Mouse (Mus musculus) liver, adult 2 months (tissue): ENCODE data around the gene Rab11fip3. TPM values are rescaled to one million over a fixed set of nuclear protein-coding genes. Genes with fewer than 3 reads are reported as not detected.

Source experiments
- DNase-seq: peaks from one replicate; pipeline ENCODE4 v3.0.0-alpha.2; 2011; ENCODE audit warnings: low read depth, low spot score; ENCODE audit errors: extremely low read depth
- H3K27ac ChIP-seq: fragments of 200-500 bp; replicated peaks from 2 replicates; pipeline ENCODE4 v1.5.1; 2012; ENCODE audit warnings: low read depth, mild to moderate bottlenecking, control low read depth, inconsistent platforms, low read length; ENCODE audit not compliant: insufficient read depth
- H3K27me3 ChIP-seq: fragments of 200-500 bp; 2 replicates; pipeline ENCODE4 v1.6.1; 2012; ENCODE audit warnings: mild to moderate bottlenecking, moderate library complexity, low read length, inconsistent platforms; ENCODE audit not compliant: control insufficient read depth, insufficient read depth
- H3K36me3 ChIP-seq: fragments of 200-500 bp; 2 replicates; pipeline ENCODE4 v1.6.1; 2012; ENCODE audit warnings: low read length, inconsistent platforms; ENCODE audit not compliant: control insufficient read depth, insufficient read depth
- H3K4me1 ChIP-seq: fragments of 200-500 bp; 2 replicates; pipeline ENCODE4 v1.6.1; 2011; ENCODE audit warnings: low read length; ENCODE audit not compliant: control insufficient read depth, insufficient read depth
- H3K4me3 ChIP-seq: fragments of 200-500 bp; 2 replicates; pipeline ENCODE4 v1.5.1; 2011; ENCODE audit warnings: low read depth, mild to moderate bottlenecking, control low read depth, low read length, moderate library complexity; ENCODE audit not compliant: insufficient read depth
- H3K79me2 ChIP-seq: fragments of 200-500 bp; 2 replicates; pipeline ENCODE4 v1.6.1; 2012; ENCODE audit warnings: inconsistent platforms, mild to moderate bottlenecking, low read length, moderate library complexity; ENCODE audit not compliant: control insufficient read depth, insufficient read depth
- H3K9ac ChIP-seq: fragments of 200-500 bp; 2 replicates; pipeline ENCODE4 v1.6.1; 2012; ENCODE audit warnings: low read depth, mild to moderate bottlenecking, control low read depth, inconsistent platforms, low read length
- CTCF ChIP-seq: fragments of 200-500 bp; IDR thresholded peaks from 2 replicates; pipeline ENCODE4 v1.5.1; 2011; ENCODE audit warnings: low read depth, low read length, control low read depth
- POLR2A ChIP-seq: fragments of 200-500 bp; IDR thresholded peaks from 2 replicates; pipeline ENCODE4 v1.6.1; 2011; ENCODE audit warnings: low read length, control low read depth; ENCODE audit not compliant: insufficient read depth; ENCODE audit errors: extremely low read depth
- WGBS: fragments of 180-500 bp; shearing (Covaris S2); methylation state at CpG from one replicate; pipeline ENCODE4 v1.1.7; 2018; 5-methylcytosine and 5-hydroxymethylcytosine counted together
- polyA plus RNA-seq: library from polyadenylated mRNA; depleted of rRNA; stranded (reverse); fragments of >200 nt; gene quantifications from 2 replicates; pipeline ENCODE4 v1.2.3, GENCODE M21; 2012
- total RNA-seq: library from RNA; depleted of rRNA; stranded (reverse); fragments of >200 nt; gene quantifications from 2 replicates; pipeline ENCODE4 v1.2.3, GENCODE M21; 2014

The Rab11fip3 gene
- total and polyA plus RNA-seq, 2 experiments, result 4.6 to 13.2 TPM

DNA sequence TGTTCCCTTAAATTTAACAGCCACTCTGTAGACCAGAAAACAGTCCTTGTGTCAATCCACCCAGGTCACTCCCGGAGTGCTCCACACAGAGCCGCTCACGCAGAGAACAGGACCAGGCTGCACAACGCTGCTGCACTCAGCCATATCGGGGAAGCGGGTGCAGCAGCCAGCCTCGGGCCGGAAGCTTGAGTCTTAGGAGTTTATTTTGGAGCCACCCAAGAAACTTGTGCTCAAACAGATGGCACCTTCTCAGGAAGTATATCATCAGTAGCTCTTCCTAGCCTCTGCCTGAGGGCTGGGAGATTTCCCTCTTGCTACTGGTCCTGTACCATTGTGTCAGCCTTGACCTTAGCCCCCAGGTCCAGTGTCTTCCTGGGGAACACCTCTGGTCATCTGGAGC lies 12.1 kb downstream of the Rab11fip3 start:
- Histone ChIP-seq H3K27me3 (no peaks in the 10 kb centered on the region), H3K36me3 (no peaks in the 10 kb centered on the region), H3K79me2 (no peaks in the 10 kb centered on the region), H3K9ac (no peak overlapping the region), H3K4me3 (no peak overlapping the region), H3K4me1 (peaks cover 2% of the 10 kb centered on the region; the same call in 1 of the 2 replicates), H3K27ac (no peak overlapping the region)
- 93% methylated on average over 8 of the region's 8 CpGs for WGBS
- TF ChIP-seq POLR2A (no peak), CTCF (no peak)
- DNase-seq, result no peak

DNA sequence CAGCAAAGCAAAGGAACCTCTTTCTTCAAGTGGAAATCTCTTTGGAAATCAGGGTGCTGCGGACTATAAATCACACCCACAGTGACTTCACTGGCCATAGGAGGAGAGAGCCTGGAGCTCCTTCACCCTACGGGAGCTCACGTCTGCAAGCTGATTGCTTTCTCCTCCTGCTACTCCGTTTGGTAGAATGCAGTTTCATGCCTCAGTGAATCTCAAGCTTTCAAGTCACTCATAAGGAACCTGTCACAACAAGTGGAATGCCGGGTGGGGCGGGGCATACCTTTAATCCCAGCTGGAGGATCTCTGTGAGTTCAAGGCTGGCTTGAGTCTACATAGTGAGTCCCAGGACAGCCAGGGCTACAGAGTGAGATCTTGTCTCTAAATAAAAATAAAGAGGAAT lies 14.2 kb downstream of the Rab11fip3 start:
- Histone ChIP-seq H3K9ac (no peak overlapping the region), H3K79me2 (peaks cover 8% of the 10 kb centered on the region; the same call in 1 of the 2 replicates), H3K27me3 (no peaks in the 10 kb centered on the region), H3K27ac (no peak overlapping the region), H3K36me3 (no peaks in the 10 kb centered on the region), H3K4me1 (peaks cover 11% of the 10 kb centered on the region; the same call in 1 of the 2 replicates), H3K4me3 (no peak overlapping the region)
- 90% methylated on average over 6 of the region's 6 CpGs for WGBS
- TF ChIP-seq CTCF (no peak), POLR2A (no peak)
- no peak for DNase-seq

DNA sequence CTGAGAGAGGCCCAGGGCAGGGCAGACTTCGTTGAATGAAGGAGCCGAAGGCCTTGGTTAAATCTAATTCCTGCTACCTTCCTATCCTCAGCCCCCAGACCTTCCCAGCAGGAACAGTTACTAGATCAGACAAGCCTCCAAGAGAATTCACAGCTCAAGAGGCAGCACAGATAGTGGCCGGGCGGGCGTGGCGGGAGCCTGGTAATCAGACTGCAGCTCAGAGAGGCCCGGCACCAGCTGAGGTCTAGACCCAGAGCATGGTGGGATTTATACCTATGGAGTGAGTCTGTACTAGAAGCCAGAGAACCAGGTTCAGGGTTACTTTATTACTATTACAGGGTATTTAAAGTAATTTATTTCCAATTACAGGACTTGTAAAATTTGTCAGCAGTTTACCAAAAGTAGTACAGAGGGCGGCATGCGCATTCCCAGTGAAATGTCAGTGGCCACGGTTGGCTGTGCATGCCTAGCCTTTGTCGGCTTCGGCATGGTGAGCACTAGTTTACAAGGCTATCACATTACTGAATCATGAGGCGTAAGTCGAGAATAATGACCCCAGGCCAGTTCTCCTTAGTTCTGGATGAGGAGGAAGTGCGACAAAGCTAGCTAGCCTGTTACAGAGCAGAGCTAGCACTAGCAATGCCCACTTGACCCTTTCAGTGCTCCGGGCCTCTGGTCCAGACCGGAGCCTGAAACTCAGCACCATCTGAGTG lies 15.1 kb downstream of the Rab11fip3 start:
- Histone ChIP-seq H3K27me3 (no peaks in the 10 kb centered on the region), H3K4me3 (no peak overlapping the region), H3K36me3 (no peaks in the 10 kb centered on the region), H3K27ac (no peak overlapping the region), H3K79me2 (peaks cover 8% of the 10 kb centered on the region; the same call in 1 of the 2 replicates), H3K9ac (no peak overlapping the region), H3K4me1 (peaks cover 11% of the 10 kb centered on the region; the same call in 1 of the 2 replicates)
- DNase-seq, result no peak
- WGBS, result 90% methylated on average over 17 of the region's 17 CpGs
- TF ChIP-seq CTCF (no peak), POLR2A (no peak)

DNA sequence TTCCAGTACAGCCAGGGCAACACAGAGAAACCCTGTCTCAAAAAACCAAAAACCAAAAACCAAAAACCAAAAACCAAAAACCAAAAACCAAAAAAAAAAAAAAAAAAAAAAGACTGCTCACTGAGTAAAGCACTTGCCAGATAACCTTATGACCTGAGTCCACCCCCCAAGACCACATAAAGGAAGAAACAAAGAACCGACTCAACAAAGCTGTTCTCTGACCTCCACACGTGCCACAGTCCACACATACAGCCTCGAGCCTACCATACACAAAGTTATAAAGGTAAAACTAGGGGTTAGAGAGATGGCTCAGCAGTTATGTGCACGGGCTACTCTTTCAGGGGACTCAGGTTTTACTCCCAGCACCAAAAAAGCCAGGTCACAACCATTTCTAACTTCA lies 16.6 kb downstream of the Rab11fip3 start:
- H3K27ac ChIP-seq, result no peak overlapping the region
- H3K9ac ChIP-seq, result no peak overlapping the region
- no peaks in the 10 kb centered on the region for H3K27me3 ChIP-seq
- WGBS, result 61% methylated on average over 4 of the region's 4 CpGs
- no peak overlapping the region for H3K4me3 ChIP-seq
- H3K36me3 ChIP-seq, result no peaks in the 10 kb centered on the region
- peaks cover 8% of the 10 kb centered on the region; the same call in 1 of the 2 replicates for H3K79me2 ChIP-seq
- no peak for TF ChIP-seq CTCF
- TF ChIP-seq POLR2A, result no peak
- DNase-seq, result no peak
- H3K4me1 ChIP-seq, result peaks cover 11% of the 10 kb centered on the region; the same call in 1 of the 2 replicates

DNA sequence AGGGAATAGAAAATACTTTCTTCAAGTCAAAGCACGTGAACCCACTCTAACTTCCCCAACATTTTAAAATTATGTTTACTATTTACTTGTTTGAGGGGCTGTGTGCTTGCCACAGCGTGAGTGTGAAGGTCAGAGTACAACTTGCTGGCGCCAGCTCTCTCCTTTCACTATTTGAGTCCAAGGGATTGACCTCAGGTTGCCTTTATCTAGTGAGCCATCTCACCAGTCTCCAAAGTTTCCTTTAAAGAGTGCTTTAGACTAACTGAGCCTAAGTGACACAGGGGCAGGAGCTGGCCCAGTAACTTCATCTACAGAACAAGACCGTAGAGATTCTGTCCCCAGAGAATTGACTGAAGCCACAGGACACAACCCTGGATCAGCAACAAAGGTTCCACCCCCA lies 17.3 kb downstream of the Rab11fip3 start:
- Histone ChIP-seq H3K9ac (no peak overlapping the region), H3K27ac (peak overlapping the region; percentile 56), H3K27me3 (no peaks in the 10 kb centered on the region), H3K79me2 (peaks cover 8% of the 10 kb centered on the region; the same call in 1 of the 2 replicates), H3K36me3 (no peaks in the 10 kb centered on the region), H3K4me3 (no peak overlapping the region), H3K4me1 (peaks cover 11% of the 10 kb centered on the region; the same call in 1 of the 2 replicates)
- DNase-seq, result peak; percentile 79
- TF ChIP-seq CTCF (no peak), POLR2A (no peak)
- WGBS, result 18% methylated on average over 4 of the region's 4 CpGs

DNA sequence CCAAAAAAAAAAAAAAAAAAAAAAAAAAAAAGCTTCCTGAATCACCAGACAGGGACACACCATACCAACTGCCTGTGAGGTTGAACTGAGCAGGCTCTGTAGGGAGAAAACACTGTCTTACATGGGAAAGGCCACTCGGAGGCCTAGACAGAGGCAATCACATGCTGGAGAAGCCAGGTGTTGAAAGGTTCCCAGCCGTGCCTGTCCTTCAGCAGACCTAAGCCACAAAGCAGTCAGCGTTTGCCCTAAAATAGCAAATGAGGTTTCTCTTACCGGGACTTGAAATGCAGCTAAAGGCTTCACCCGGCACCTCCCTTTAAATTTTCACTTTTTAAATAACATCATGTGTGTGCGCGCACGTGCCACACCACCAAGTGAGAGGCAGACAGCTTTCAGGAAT lies 21.2 kb downstream of the Rab11fip3 start:
- peaks cover 13% of the 10 kb centered on the region; the same call in 1 of the 2 replicates for H3K4me1 ChIP-seq
- peaks cover 8% of the 10 kb centered on the region; the same call in 1 of the 2 replicates for H3K79me2 ChIP-seq
- no peak overlapping the region for H3K4me3 ChIP-seq
- WGBS, result 94% methylated on average over 8 of the region's 8 CpGs
- H3K36me3 ChIP-seq, result no peaks in the 10 kb centered on the region
- TF ChIP-seq CTCF, result no peak
- TF ChIP-seq POLR2A, result no peak
- no peak overlapping the region for H3K27ac ChIP-seq
- no peaks in the 10 kb centered on the region for H3K27me3 ChIP-seq
- no peak overlapping the region for H3K9ac ChIP-seq
- DNase-seq, result no peak
